Mouse (Mus musculus) G1E (cell line): ENCODE measurements around the gene Gm21830.
"Not testable (repeated sequence)": the region's sequence is repeated elsewhere in the genome, so short reads cannot be mapped to it uniquely, and the experiment has no call there.

Experiments used
- CTCF ChIP-seq: IDR thresholded peaks from 2 replicates; pipeline ENCODE4 v1.5.1; 2012; ENCODE audit warnings: low read depth, low read length, inconsistent platforms, mixed read lengths
- GATA1 ChIP-seq: IDR thresholded peaks from 2 replicates; pipeline ENCODE4 v1.6.1; 2012; ENCODE audit warnings: borderline replicate concordance, low read length, inconsistent platforms, mixed read lengths
- GATA2 ChIP-seq: IDR thresholded peaks from 2 replicates; pipeline ENCODE4 v1.6.1; 2012; ENCODE audit warnings: low read depth, low read length, inconsistent platforms, borderline replicate concordance
- POLR2AphosphoS5 ChIP-seq: IDR thresholded peaks from 2 replicates; pipeline ENCODE4 v1.6.1; 2012; ENCODE audit warnings: low read depth, low read length, inconsistent platforms; ENCODE audit not compliant: insufficient replicate concordance
- TAL1 ChIP-seq: conservative IDR thresholded peaks from 2 replicates; pipeline ENCODE4 v1.6.1; 2012; ENCODE audit warnings: low read depth, low read length, inconsistent platforms, mixed read lengths

GRCm38 (mm10) chr2:67413425-67413824, at the start of gene Gm21830:
- not testable (repeated sequence) for TF ChIP-seq CTCF, POLR2AphosphoS5, TAL1, GATA1, GATA2
